Mouse (Mus musculus): ENCODE measurements around the gene Ddx4. TPM values are rescaled to one million over a fixed set of nuclear protein-coding genes. Genes with fewer than 3 reads are reported as not detected.

Ddx4 gene
- polyA plus RNA-seq, 1 experiment from 2014 or later: 0.11 TPM

- under 1% methylated on average over 33 of the region's 33 CpGs for WGBS (ENCODE audit: missing documents)
Measured at GRCm38 (mm10) chr13:112660574-112661381, 8.5 kb upstream of the Ddx4 start, which contains the start of gene Slc38a9. Gene Slc38a9, plus strand, starts transcription at chr13:112660751.

GRCm38 (mm10) chr13:112659986-112660573 is 7.8 kb upstream of the Ddx4 start:
- Histone ChIP-seq H3K79me2 (ENCODE audit: inconsistent target) (peaks cover 45% of the 10 kb centered on the region; the same call in 1 of the 2 replicates), H3K36me3 (ENCODE audit: inconsistent target) (no peaks in the 10 kb centered on the region), H3K27ac (peak overlapping the region; percentile 31; the same call in 1 of the 2 replicates), H3K4me3 (ENCODE audit: inconsistent target) (peak overlapping the region; percentile 100)
- 4% methylated on average over 9 of the region's 10 CpGs for WGBS (ENCODE audit: missing documents)

More at GRCm38 (mm10) chr13:112660574-112661381, 8.5 kb upstream of the Ddx4 start, which contains the start of gene Slc38a9:
- H3K27ac ChIP-seq: peak within 1 kb of the TSS; percentile 62
- peak within 1 kb of the TSS; percentile 100 for H3K4me3 ChIP-seq (ENCODE audit: inconsistent target)
- no peaks in the 10 kb centered on the region for H3K36me3 ChIP-seq (ENCODE audit: inconsistent target)
- H3K79me2 ChIP-seq (ENCODE audit: inconsistent target): peaks cover 47% of the 10 kb centered on the region; the same call in 1 of the 2 replicates

GRCm38 (mm10) chr13:112651183-112651582 is 1.1 kb downstream of the Ddx4 start:
- no peaks in the 10 kb centered on the region for H3K79me2 ChIP-seq (ENCODE audit: inconsistent target)
- no peaks in the 10 kb centered on the region for H3K36me3 ChIP-seq (ENCODE audit: inconsistent target)
- H3K4me3 ChIP-seq (ENCODE audit: inconsistent target): no peak overlapping the region
- 96% methylated on average over 3 of the region's 3 CpGs for WGBS (ENCODE audit: missing documents)
- H3K27ac ChIP-seq: no peak overlapping the region

GRCm38 (mm10) chr13:112645529-112646186 is 6.6 kb downstream of the Ddx4 start:
- WGBS (ENCODE audit: missing documents): 100% methylated on average over 1 of the region's 1 CpGs
- H3K27ac ChIP-seq: no peak overlapping the region
- no peaks in the 10 kb centered on the region for H3K79me2 ChIP-seq (ENCODE audit: inconsistent target)
- H3K4me3 ChIP-seq (ENCODE audit: inconsistent target): no peak overlapping the region
- no peaks in the 10 kb centered on the region for H3K36me3 ChIP-seq (ENCODE audit: inconsistent target)

GRCm38 (mm10) chr13:112644996-112645395 is 7.3 kb downstream of the Ddx4 start:
- Histone ChIP-seq H3K36me3 (ENCODE audit: inconsistent target) (no peaks in the 10 kb centered on the region), H3K4me3 (ENCODE audit: inconsistent target) (no peak overlapping the region), H3K79me2 (ENCODE audit: inconsistent target) (no peaks in the 10 kb centered on the region), H3K27ac (no peak overlapping the region)
- 92% methylated on average over 3 of the region's 3 CpGs for WGBS (ENCODE audit: missing documents)

- H3K79me2 ChIP-seq (ENCODE audit: inconsistent target): no peaks in the 10 kb centered on the region
- 66% methylated on average over 3 of the region's 3 CpGs for WGBS (ENCODE audit: missing documents)
- H3K27ac ChIP-seq: no peak overlapping the region
- H3K36me3 ChIP-seq (ENCODE audit: inconsistent target): no peaks in the 10 kb centered on the region
- H3K4me3 ChIP-seq (ENCODE audit: inconsistent target): no peak overlapping the region
Measured at GRCm38 (mm10) chr13:112642897-112643296, 9.4 kb downstream of the Ddx4 start.

- H3K27ac ChIP-seq: no peak overlapping the region
- WGBS (ENCODE audit: missing documents): 91% methylated on average over 4 of the region's 4 CpGs
- H3K79me2 ChIP-seq (ENCODE audit: inconsistent target): no peaks in the 10 kb centered on the region
- no peak overlapping the region for H3K4me3 ChIP-seq (ENCODE audit: inconsistent target)
- H3K36me3 ChIP-seq (ENCODE audit: inconsistent target): no peaks in the 10 kb centered on the region
Measured at GRCm38 (mm10) chr13:112639111-112639510, 13.2 kb downstream of the Ddx4 start.

- H3K36me3 ChIP-seq (ENCODE audit: inconsistent target): no peaks in the 10 kb centered on the region
- 82% methylated on average over 3 of the region's 3 CpGs for WGBS (ENCODE audit: missing documents)
Measured at GRCm38 (mm10) chr13:112636498-112636897, 15.8 kb downstream of the Ddx4 start.

GRCm38 (mm10) chr13:112635174-112635837 is 17.0 kb downstream of the Ddx4 start:
- no peak overlapping the region for H3K4me3 ChIP-seq (ENCODE audit: inconsistent target)
- H3K79me2 ChIP-seq (ENCODE audit: inconsistent target): no peaks in the 10 kb centered on the region
- H3K36me3 ChIP-seq (ENCODE audit: inconsistent target): no peaks in the 10 kb centered on the region
- H3K27ac ChIP-seq: no peak overlapping the region
- whole genome bisulfite sequencing (ENCODE audit: missing documents): 30% methylated on average over 7 of the region's 7 CpGs

More at GRCm38 (mm10) chr13:112636498-112636897, 15.8 kb downstream of the Ddx4 start:
- H3K27ac ChIP-seq: no peak overlapping the region
- no peaks in the 10 kb centered on the region for H3K79me2 ChIP-seq (ENCODE audit: inconsistent target)
- no peak overlapping the region for H3K4me3 ChIP-seq (ENCODE audit: inconsistent target)

- Histone ChIP-seq H3K79me2 (ENCODE audit: inconsistent target) (no peaks in the 10 kb centered on the region), H3K27ac (no peak overlapping the region), H3K4me3 (ENCODE audit: inconsistent target) (no peak overlapping the region)
Measured at GRCm38 (mm10) chr13:112625566-112625965, 26.7 kb downstream of the Ddx4 start.

GRCm38 (mm10) chr13:112624622-112625021 is 27.7 kb downstream of the Ddx4 start:
- Histone ChIP-seq H3K4me3 (ENCODE audit: inconsistent target) (no peak overlapping the region), H3K79me2 (ENCODE audit: inconsistent target) (no peaks in the 10 kb centered on the region), H3K36me3 (ENCODE audit: inconsistent target) (no peaks in the 10 kb centered on the region), H3K27ac (no peak overlapping the region)
- WGBS (ENCODE audit: missing documents): 9% methylated on average over 3 of the region's 3 CpGs

More at GRCm38 (mm10) chr13:112625566-112625965, 26.7 kb downstream of the Ddx4 start:
- H3K36me3 ChIP-seq (ENCODE audit: inconsistent target): no peaks in the 10 kb centered on the region

GRCm38 (mm10) chr13:112623656-112624055 is 28.6 kb downstream of the Ddx4 start:
- Histone ChIP-seq H3K36me3 (ENCODE audit: inconsistent target) (no peaks in the 10 kb centered on the region), H3K79me2 (ENCODE audit: inconsistent target) (no peaks in the 10 kb centered on the region), H3K27ac (no peak overlapping the region), H3K4me3 (ENCODE audit: inconsistent target) (no peak overlapping the region)
- WGBS (ENCODE audit: missing documents): 96% methylated on average over 7 of the region's 7 CpGs

GRCm38 (mm10) chr13:112621592-112621991 is 30.7 kb downstream of the Ddx4 start:
- 68% methylated on average over 3 of the region's 3 CpGs for WGBS (ENCODE audit: missing documents)
- H3K27ac ChIP-seq: no peak overlapping the region

GRCm38 (mm10) chr13:112608606-112609005 is 43.7 kb downstream of the Ddx4 start:
- Histone ChIP-seq H3K27ac (no peak overlapping the region), H3K79me2 (ENCODE audit: inconsistent target) (no peaks in the 10 kb centered on the region), H3K36me3 (ENCODE audit: inconsistent target) (no peaks in the 10 kb centered on the region), H3K4me3 (ENCODE audit: inconsistent target) (no peak overlapping the region)
- 100% methylated on average over 2 of the region's 3 CpGs for WGBS (ENCODE audit: missing documents)

More at GRCm38 (mm10) chr13:112621592-112621991, 30.7 kb downstream of the Ddx4 start:
- H3K4me3 ChIP-seq (ENCODE audit: inconsistent target): no peak overlapping the region
- H3K79me2 ChIP-seq (ENCODE audit: inconsistent target): no peaks in the 10 kb centered on the region
- H3K36me3 ChIP-seq (ENCODE audit: inconsistent target): no peaks in the 10 kb centered on the region
